Mouse (Mus musculus) bone marrow macrophage, adult 2 months (primary cell): Measurements from ENCODE around the gene Ercc4.

Experiments
- CTCF ChIP-seq: IDR thresholded peaks from 2 replicates; pipeline ENCODE4 v1.5.1; 2012; ENCODE audit warnings: low read depth, mild to moderate bottlenecking, low read length, moderate library complexity
- POLR2A ChIP-seq: IDR thresholded peaks from 2 replicates; pipeline ENCODE4 v1.6.1; 2012; ENCODE audit warnings: mild to moderate bottlenecking, low read depth, low read length, borderline replicate concordance

GRCm38 (mm10) chr16:13144682-13145410, 35.4 kb downstream of the Ercc4 start:
- TF ChIP-seq CTCF, result no peak
- no peak for TF ChIP-seq POLR2A
